Mouse (Mus musculus) heart, adult 2 months (tissue): ENCODE results near the gene Ggt7.

Experiments used
- CTCF ChIP-seq: fragments of 200-600 bp; IDR thresholded peaks from 2 replicates; pipeline ENCODE4 v1.8.1; 2022; ENCODE audit warnings: antibody characterized with exemption, mild to moderate bottlenecking, moderate library complexity
- POLR2A ChIP-seq: fragments of 200-500 bp; IDR thresholded peaks from 2 replicates; pipeline ENCODE4 v1.6.1; 2011; ENCODE audit warnings: mild to moderate bottlenecking, low read depth, low read length, control low read depth; ENCODE audit not compliant: insufficient read depth

DNA sequence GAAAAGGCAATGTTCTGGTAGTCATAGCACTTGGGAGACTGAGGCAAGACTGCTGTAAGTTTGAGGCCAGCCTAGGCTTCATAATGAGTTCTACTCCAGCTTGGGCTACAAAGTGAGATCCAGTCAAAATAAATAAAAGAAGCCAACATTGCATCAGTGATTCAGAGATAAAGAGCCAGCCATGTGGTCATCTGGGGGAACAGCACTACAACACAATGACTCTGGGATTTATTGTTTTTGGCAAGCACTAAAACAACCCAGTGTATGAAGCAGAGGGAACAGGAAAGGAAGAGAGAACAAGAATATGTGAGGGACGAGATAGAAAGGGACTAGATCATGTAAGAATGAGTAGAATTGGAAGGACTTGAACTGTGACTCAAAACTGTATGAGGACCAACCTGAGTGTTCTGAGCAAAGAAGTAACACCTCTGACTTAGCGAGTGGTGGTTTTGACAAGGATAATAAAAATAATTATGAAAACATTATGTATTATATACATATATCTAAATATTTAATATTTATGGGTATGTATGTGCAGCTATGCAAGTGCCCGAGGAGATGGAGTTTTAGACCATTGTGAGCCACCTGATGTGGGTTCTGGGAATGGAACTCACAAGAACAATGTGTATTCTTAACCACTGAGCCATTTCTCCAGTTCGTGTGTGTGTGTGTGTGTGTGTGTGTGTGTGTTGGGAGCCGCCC lies 19.9 kb upstream of the Ggt7 start:
- TF ChIP-seq CTCF (no peak), POLR2A (no peak)
